Mouse (Mus musculus) spleen, adult 2 months (tissue): Measurements from ENCODE around the gene Nubp2. TPM values are rescaled to one million over a fixed set of nuclear protein-coding genes. Genes with fewer than 3 reads are reported as not detected.

Experiments
- DNase-seq, 2 experiments: peaks; one replicate each; pipeline versions ENCODE4 v3.0.0 to v3.0.0-alpha.2; 2012 to 2021; ENCODE audit warnings: low spot score in 2 of 2, low read depth in 1 of 2
- H3K27ac ChIP-seq: fragments of 200-500 bp; 2 replicates; pipeline ENCODE4 v1.5.1; 2012; ENCODE audit warnings: low read length, inconsistent platforms; ENCODE audit not compliant: insufficient read depth
- H3K27me3 ChIP-seq: fragments of 200-500 bp; 2 replicates; pipeline ENCODE4 v1.6.1; 2012; ENCODE audit warnings: mild to moderate bottlenecking, moderate library complexity, low read length, inconsistent platforms; ENCODE audit not compliant: control insufficient read depth, insufficient read depth
- H3K36me3 ChIP-seq: fragments of 200-500 bp; 2 replicates; pipeline ENCODE4 v1.6.1; 2012; ENCODE audit warnings: mild to moderate bottlenecking, low read length, inconsistent platforms; ENCODE audit not compliant: control insufficient read depth, insufficient read depth
- H3K4me1 ChIP-seq: fragments of 200-500 bp; 2 replicates; pipeline ENCODE4 v1.6.1; 2011; ENCODE audit warnings: inconsistent platforms; ENCODE audit not compliant: control insufficient read depth, insufficient read depth, insufficient read length
- H3K4me3 ChIP-seq: fragments of 200-500 bp; 2 replicates; pipeline ENCODE4 v1.5.1; 2011; ENCODE audit warnings: mild to moderate bottlenecking, inconsistent platforms; ENCODE audit not compliant: insufficient read depth, insufficient read length; ENCODE audit errors: extremely low read depth
- CTCF ChIP-seq: fragments of 200-500 bp; IDR thresholded peaks from 2 replicates; pipeline ENCODE4 v1.5.1; 2011; ENCODE audit warnings: mild to moderate bottlenecking, inconsistent platforms; ENCODE audit not compliant: insufficient read depth, insufficient read length, insufficient replicate concordance; ENCODE audit errors: extremely low read depth
- POLR2A ChIP-seq: fragments of 200-500 bp; IDR thresholded peaks from 2 replicates; pipeline ENCODE4 v1.6.1; 2011; ENCODE audit warnings: low read depth, low read length, inconsistent platforms
- WGBS: fragments of 180-500 bp; shearing (Covaris S2); methylation state at CpG from one replicate; pipeline ENCODE4 v1.1.7; 2018; 5-methylcytosine and 5-hydroxymethylcytosine counted together
- polyA plus RNA-seq: library from polyadenylated mRNA; depleted of rRNA; stranded (reverse); fragments of >200 nt; gene quantifications from 2 replicates; pipeline ENCODE4 v1.2.3, GENCODE M21; 2012

The Nubp2 gene
- polyA plus RNA-seq, 1 experiment: 43.5 TPM

- Histone ChIP-seq H3K27me3 (no peaks in the 10 kb centered on the region), H3K36me3 (peaks cover 32% of the 10 kb centered on the region), H3K27ac (no peak overlapping the region), H3K4me3 (no peak overlapping the region), H3K4me1 (peaks cover 14% of the 10 kb centered on the region)
- no peak for DNase-seq
- no peak for TF ChIP-seq POLR2A
- TF ChIP-seq CTCF: no peak
- WGBS: 90% methylated on average over 4 of the region's 4 CpGs
Measured at GRCm38 (mm10) chr17:24898041-24898854, 12.1 kb upstream of the Nubp2 start.

- H3K4me1 ChIP-seq: peaks cover 14% of the 10 kb centered on the region
- H3K27me3 ChIP-seq: no peaks in the 10 kb centered on the region
- TF ChIP-seq CTCF (no peak), POLR2A (no peak)
- no peak overlapping the region for H3K4me3 ChIP-seq
- peaks cover 30% of the 10 kb centered on the region for H3K36me3 ChIP-seq
- no peak overlapping the region for H3K27ac ChIP-seq
- DNase-seq: no peak
- WGBS: 88% methylated on average over 4 of the region's 4 CpGs
Measured at GRCm38 (mm10) chr17:24897600-24897999, 11.5 kb upstream of the Nubp2 start.

- TF ChIP-seq POLR2A (no peak), CTCF (no peak)
- H3K27me3 ChIP-seq: no peaks in the 10 kb centered on the region
- DNase-seq: no peak
- H3K27ac ChIP-seq: peak overlapping the region; percentile 59; the same call in 1 of the 2 replicates
- 65% methylated on average over 11 of the region's 11 CpGs for WGBS
- H3K36me3 ChIP-seq: peaks cover 34% of the 10 kb centered on the region
- H3K4me1 ChIP-seq: peaks cover 14% of the 10 kb centered on the region
- H3K4me3 ChIP-seq: peak overlapping the region; percentile 86
Measured at GRCm38 (mm10) chr17:24896993-24897269, 10.8 kb upstream of the Nubp2 start.

GRCm38 (mm10) chr17:24896241-24896992 is 10.3 kb upstream of the Nubp2 start, which contains the start of gene Nme3:
TSS of gene Nme3 (plus strand) at chr17:24896500.
- TF ChIP-seq CTCF (no peak), POLR2A (0 out of 2 replicates have a peak, but pooled peaks have one; percentile 6)
- Histone ChIP-seq H3K27ac (peak within 1 kb of the TSS; percentile 91), H3K4me3 (peak within 1 kb of the TSS; percentile 86), H3K27me3 (no peaks in the 10 kb centered on the region), H3K36me3 (peaks cover 29% of the 10 kb centered on the region), H3K4me1 (peaks cover 14% of the 10 kb centered on the region)
- WGBS: 2% methylated on average over 50 of the region's 50 CpGs
- DNase-seq: peak in 1 of 2 experiments; percentile 68

- DNase-seq: no peak
- WGBS: 3% methylated on average over 23 of the region's 23 CpGs
- TF ChIP-seq CTCF (no peak), POLR2A (no peak)
- Histone ChIP-seq H3K36me3 (peaks cover 28% of the 10 kb centered on the region), H3K27ac (peak overlapping the region; percentile 91), H3K4me1 (peaks cover 14% of the 10 kb centered on the region), H3K27me3 (no peaks in the 10 kb centered on the region), H3K4me3 (peak overlapping the region; percentile 86)
Measured at GRCm38 (mm10) chr17:24895571-24896240, 9.6 kb upstream of the Nubp2 start.

- peaks cover 25% of the 10 kb centered on the region for H3K36me3 ChIP-seq
- H3K27ac ChIP-seq: peak within 1 kb of the TSS; percentile 91
- TF ChIP-seq CTCF (no peak), POLR2A (peak; percentile 27; the same call in 1 of the 2 replicates)
- H3K4me1 ChIP-seq: peaks cover 14% of the 10 kb centered on the region
- DNase-seq: peak; percentile 49 to 54
- peak within 1 kb of the TSS; percentile 86 for H3K4me3 ChIP-seq
- no peaks in the 10 kb centered on the region for H3K27me3 ChIP-seq
- WGBS: under 1% methylated on average over 62 of the region's 62 CpGs
Measured at GRCm38 (mm10) chr17:24894995-24895547, 8.9 kb upstream of the Nubp2 start, which contains the start of the genes Eme2 and Mrps34. TSS of gene Eme2 (minus strand) at chr17:24895087. TSS of gene Mrps34 (plus strand) at chr17:24895116.
